Mouse (Mus musculus): ENCODE measurements around the gene Klk8. TPM values are rescaled to one million over a fixed set of nuclear protein-coding genes. Genes with fewer than 3 reads are reported as not detected.

The Klk8 gene
- polyA plus RNA-seq, 1 experiment: 13.5 TPM

DNA sequence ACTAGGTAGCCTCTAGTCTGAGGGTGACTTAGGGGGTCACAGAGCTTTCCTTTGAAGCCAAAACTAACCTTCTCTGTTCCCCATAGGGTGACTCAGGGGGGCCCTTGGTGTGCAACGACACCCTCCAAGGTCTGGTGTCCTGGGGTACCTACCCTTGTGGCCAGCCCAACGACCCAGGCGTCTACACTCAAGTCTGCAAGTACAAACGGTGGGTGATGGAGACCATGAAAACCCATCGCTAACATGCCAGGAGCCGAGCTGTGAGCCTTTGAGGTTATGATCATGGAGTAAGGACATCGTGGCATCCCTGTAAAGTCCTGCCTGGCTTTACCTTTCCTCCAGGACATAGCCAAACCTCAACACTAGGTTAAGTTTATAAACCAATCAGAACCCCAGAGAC, 17.8 kb downstream of the Klk8 start:
- no peak for DNase-seq (ENCODE audit: low read depth in 1 of 2, low spot score in 2 of 2)

DNA sequence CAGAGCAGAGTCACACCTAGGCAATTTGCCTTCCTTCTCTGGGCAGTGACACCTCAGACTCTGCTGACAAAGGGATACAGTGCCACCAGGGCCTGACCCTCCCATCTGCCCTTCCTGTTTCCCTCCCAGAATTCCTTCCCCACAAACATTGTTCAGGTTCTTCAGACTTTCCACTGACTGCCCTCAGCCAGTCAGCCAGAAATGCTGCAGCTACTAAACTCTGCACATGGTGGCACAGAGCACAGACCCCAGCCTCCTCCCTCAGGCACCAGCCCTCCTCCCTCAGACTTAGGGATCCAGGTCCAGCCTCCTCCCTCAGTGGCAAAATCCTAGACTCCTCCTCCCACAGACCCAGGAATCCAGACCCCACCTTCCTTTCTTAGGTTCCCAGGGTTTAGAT, 19.4 kb downstream of the Klk8 start:
- TF ChIP-seq CTCF (IDR thresholded peaks at IDR 0.05; ENCODE audit: extremely low read depth, insufficient read depth, insufficient read length, insufficient replicate concordance): no peak
- no peak for TF ChIP-seq POLR2A (IDR thresholded peaks at IDR 0.05; ENCODE audit: low read depth, low read length)
- H3K36me3 ChIP-seq (ENCODE audit: control insufficient read depth, insufficient read depth, low read length): no peaks in the 10 kb centered on the region
- H3K4me3 ChIP-seq (ENCODE audit: extremely low read depth, insufficient read depth, insufficient read length): no peak overlapping the region
- no peaks in the 10 kb centered on the region for H3K4me1 ChIP-seq (ENCODE audit: control insufficient read depth, insufficient read depth, insufficient read length)
- no peak overlapping the region for H3K27ac ChIP-seq (ENCODE audit: insufficient read depth, low read length)
- no peaks in the 10 kb centered on the region for H3K27me3 ChIP-seq (ENCODE audit: control insufficient read depth, insufficient read depth, low read length)
- DNase-seq (ENCODE audit: low read depth in 1 of 2, low spot score in 2 of 2): no peak

More for the DNA sequence above, 17.8 kb downstream of the Klk8 start:
- no peaks in the 10 kb centered on the region for H3K27me3 ChIP-seq (ENCODE audit: control insufficient read depth, insufficient read depth, low read length)
- no peak for TF ChIP-seq CTCF (IDR thresholded peaks at IDR 0.05; ENCODE audit: extremely low read depth, insufficient read depth, insufficient read length, insufficient replicate concordance)
- TF ChIP-seq POLR2A (IDR thresholded peaks at IDR 0.05; ENCODE audit: low read depth, low read length): no peak
- no peak overlapping the region for H3K4me3 ChIP-seq (ENCODE audit: extremely low read depth, insufficient read depth, insufficient read length)
- WGBS: 86% methylated on average over 7 of the region's 7 CpGs
- no peaks in the 10 kb centered on the region for H3K4me1 ChIP-seq (ENCODE audit: control insufficient read depth, insufficient read depth, insufficient read length)
- H3K36me3 ChIP-seq (ENCODE audit: control insufficient read depth, insufficient read depth, low read length): no peaks in the 10 kb centered on the region
- no peak overlapping the region for H3K27ac ChIP-seq (ENCODE audit: insufficient read depth, low read length)

DNA sequence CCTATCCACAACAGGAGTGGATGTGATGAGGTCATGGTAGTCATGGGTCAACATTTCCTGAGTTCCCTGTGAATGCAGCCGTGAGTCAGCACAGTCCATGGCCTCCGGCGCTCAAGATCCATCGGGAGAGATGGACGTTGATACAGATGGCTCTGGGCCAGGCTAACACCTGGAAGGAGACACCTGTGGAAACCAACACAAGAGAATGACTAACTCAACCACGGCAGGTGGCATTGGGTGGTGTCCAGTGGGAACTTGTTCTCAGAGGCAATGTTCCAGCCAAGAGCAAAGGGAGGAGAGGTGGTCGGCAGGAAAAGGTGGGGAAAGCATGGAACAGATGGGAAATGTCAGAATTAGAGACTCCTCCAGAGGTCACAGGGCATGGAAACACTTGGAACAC, 24.2 kb downstream of the Klk8 start:
- no peaks in the 10 kb centered on the region for H3K27me3 ChIP-seq (ENCODE audit: control insufficient read depth, insufficient read depth, low read length)
- no peaks in the 10 kb centered on the region for H3K36me3 ChIP-seq (ENCODE audit: control insufficient read depth, insufficient read depth, low read length)
- H3K4me1 ChIP-seq (ENCODE audit: control insufficient read depth, insufficient read depth, insufficient read length): no peaks in the 10 kb centered on the region
- H3K27ac ChIP-seq (ENCODE audit: insufficient read depth, low read length): no peak overlapping the region
- no peak for DNase-seq (ENCODE audit: low read depth in 1 of 2, low spot score in 2 of 2)
- WGBS: 90% methylated on average over 7 of the region's 7 CpGs
- TF ChIP-seq CTCF (IDR thresholded peaks at IDR 0.05; ENCODE audit: extremely low read depth, insufficient read depth, insufficient read length, insufficient replicate concordance) (no peak), POLR2A (IDR thresholded peaks at IDR 0.05; ENCODE audit: low read depth, low read length) (no peak)
- no peak overlapping the region for H3K4me3 ChIP-seq (ENCODE audit: extremely low read depth, insufficient read depth, insufficient read length)

DNA sequence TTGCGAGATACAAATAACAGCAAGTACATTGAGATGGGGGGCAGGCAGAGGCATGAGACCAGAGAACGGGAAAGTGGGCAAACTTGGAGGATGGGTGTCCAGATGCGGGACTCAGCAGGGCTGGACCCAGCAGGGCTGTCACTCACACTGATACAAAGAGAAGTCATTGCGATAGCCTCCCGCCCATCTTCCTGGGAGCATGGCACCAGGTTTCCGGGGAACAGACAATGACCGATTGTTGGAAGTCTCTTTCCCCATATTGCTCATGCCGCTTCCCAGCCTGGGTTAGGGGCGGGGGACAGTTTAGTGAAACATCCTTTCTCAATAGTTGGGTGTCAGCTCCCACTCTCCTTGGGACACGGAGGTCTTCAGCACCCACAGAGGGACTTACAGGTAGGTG, 26.8 kb downstream of the Klk8 start, which contains the start of gene Klk6:
Gene Klk6, plus strand, starts transcription at position 301 of the 400 bp plus-strand sequence.
- no peak for TF ChIP-seq POLR2A (IDR thresholded peaks at IDR 0.05; ENCODE audit: low read depth, low read length)
- no peak for TF ChIP-seq CTCF (IDR thresholded peaks at IDR 0.05; ENCODE audit: extremely low read depth, insufficient read depth, insufficient read length, insufficient replicate concordance)
- no peaks in the 10 kb centered on the region for H3K4me1 ChIP-seq (ENCODE audit: control insufficient read depth, insufficient read depth, insufficient read length)
- H3K27me3 ChIP-seq (ENCODE audit: control insufficient read depth, insufficient read depth, low read length): no peaks in the 10 kb centered on the region
- no peak within 1 kb of the TSS for H3K4me3 ChIP-seq (ENCODE audit: extremely low read depth, insufficient read depth, insufficient read length)
- no peak for DNase-seq (ENCODE audit: low read depth in 1 of 2, low spot score in 2 of 2)
- no peak within 1 kb of the TSS for H3K27ac ChIP-seq (ENCODE audit: insufficient read depth, low read length)
- WGBS: 84% methylated on average over 10 of the region's 10 CpGs
- H3K36me3 ChIP-seq (ENCODE audit: control insufficient read depth, insufficient read depth, low read length): no peaks in the 10 kb centered on the region

DNA sequence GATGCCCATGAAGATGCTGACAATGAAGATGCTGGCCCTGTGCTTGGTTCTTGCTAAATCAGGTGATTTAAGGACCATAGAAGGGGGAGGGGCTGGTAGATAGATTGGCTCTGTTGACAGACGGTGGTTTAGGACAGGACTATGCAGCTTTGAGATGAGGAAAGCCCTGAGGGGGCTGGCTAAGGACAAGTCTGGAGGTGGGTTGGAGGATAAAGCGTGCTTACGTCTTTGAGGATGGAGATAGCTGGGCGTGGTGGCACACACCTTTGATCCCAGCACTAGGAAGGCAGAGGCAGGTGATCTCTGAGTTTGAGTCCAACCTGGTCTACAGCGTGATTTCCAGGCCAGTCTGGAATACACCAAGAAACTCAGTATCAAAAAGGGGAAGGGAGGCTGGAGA, 28.7 kb downstream of the Klk8 start:
- H3K27me3 ChIP-seq (ENCODE audit: control insufficient read depth, insufficient read depth, low read length): no peaks in the 10 kb centered on the region
- 81% methylated on average over 5 of the region's 5 CpGs for WGBS
- DNase-seq (ENCODE audit: low read depth in 1 of 2, low spot score in 2 of 2): no peak
- H3K36me3 ChIP-seq (ENCODE audit: control insufficient read depth, insufficient read depth, low read length): no peaks in the 10 kb centered on the region
- no peak overlapping the region for H3K27ac ChIP-seq (ENCODE audit: insufficient read depth, low read length)
- H3K4me3 ChIP-seq (ENCODE audit: extremely low read depth, insufficient read depth, insufficient read length): no peak overlapping the region
- TF ChIP-seq CTCF (IDR thresholded peaks at IDR 0.05; ENCODE audit: extremely low read depth, insufficient read depth, insufficient read length, insufficient replicate concordance): no peak
- TF ChIP-seq POLR2A (IDR thresholded peaks at IDR 0.05; ENCODE audit: low read depth, low read length): no peak
- no peaks in the 10 kb centered on the region for H3K4me1 ChIP-seq (ENCODE audit: control insufficient read depth, insufficient read depth, insufficient read length)

DNA sequence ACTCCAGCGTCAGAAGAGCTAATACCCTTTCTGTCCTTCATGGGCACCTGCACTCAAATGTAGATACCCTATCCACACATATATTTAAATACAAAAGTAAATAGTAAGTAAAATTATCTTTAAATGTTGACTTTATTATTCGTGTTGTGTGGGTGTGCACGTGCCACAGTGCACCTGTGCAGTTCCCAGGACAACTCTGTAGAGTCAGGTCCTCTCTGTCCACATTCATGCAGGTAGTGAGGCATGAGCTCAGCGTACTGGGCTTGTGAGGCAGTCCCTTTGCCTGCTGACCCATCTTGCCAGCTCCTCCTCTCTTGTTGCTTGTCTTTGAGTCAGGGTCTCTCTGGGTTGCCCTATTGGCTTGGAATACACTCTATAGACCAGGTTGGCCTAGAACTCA, 30.3 kb downstream of the Klk8 start:
- WGBS: 80% methylated on average over 4 of the region's 4 CpGs
- H3K36me3 ChIP-seq (ENCODE audit: control insufficient read depth, insufficient read depth, low read length): no peaks in the 10 kb centered on the region
- H3K27ac ChIP-seq (ENCODE audit: insufficient read depth, low read length): no peak overlapping the region
- H3K27me3 ChIP-seq (ENCODE audit: control insufficient read depth, insufficient read depth, low read length): no peaks in the 10 kb centered on the region
- no peak for DNase-seq (ENCODE audit: low read depth in 1 of 2, low spot score in 2 of 2)
- no peak overlapping the region for H3K4me3 ChIP-seq (ENCODE audit: extremely low read depth, insufficient read depth, insufficient read length)
- H3K4me1 ChIP-seq (ENCODE audit: control insufficient read depth, insufficient read depth, insufficient read length): no peaks in the 10 kb centered on the region
- TF ChIP-seq POLR2A (IDR thresholded peaks at IDR 0.05; ENCODE audit: low read depth, low read length) (no peak), CTCF (IDR thresholded peaks at IDR 0.05; ENCODE audit: extremely low read depth, insufficient read depth, insufficient read length, insufficient replicate concordance) (no peak)

DNA sequence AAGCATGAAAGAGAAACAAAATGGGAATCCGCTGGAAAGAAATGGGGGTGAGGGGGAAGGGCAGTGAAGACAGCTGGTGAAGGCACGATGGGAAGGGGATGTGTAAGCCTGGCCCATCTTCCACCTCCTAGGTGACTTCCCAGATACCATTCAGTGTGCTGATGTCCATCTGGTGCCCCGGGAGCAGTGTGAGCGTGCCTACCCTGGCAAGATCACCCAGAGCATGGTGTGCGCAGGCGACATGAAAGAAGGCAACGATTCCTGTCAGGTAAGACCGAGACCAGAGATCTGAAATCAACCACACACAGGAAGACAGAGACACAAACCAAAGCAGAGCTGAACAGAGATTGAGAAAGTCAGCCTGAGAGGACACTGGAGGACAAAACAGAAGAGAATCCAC, 31.6 kb downstream of the Klk8 start:
- WGBS: 91% methylated on average over 8 of the region's 8 CpGs
- Histone ChIP-seq H3K4me3 (ENCODE audit: extremely low read depth, insufficient read depth, insufficient read length) (no peak overlapping the region), H3K27ac (ENCODE audit: insufficient read depth, low read length) (no peak overlapping the region), H3K4me1 (ENCODE audit: control insufficient read depth, insufficient read depth, insufficient read length) (no peaks in the 10 kb centered on the region), H3K36me3 (ENCODE audit: control insufficient read depth, insufficient read depth, low read length) (no peaks in the 10 kb centered on the region), H3K27me3 (ENCODE audit: control insufficient read depth, insufficient read depth, low read length) (no peaks in the 10 kb centered on the region)
- no peak for DNase-seq (ENCODE audit: low read depth in 1 of 2, low spot score in 2 of 2)
- TF ChIP-seq CTCF (IDR thresholded peaks at IDR 0.05; ENCODE audit: extremely low read depth, insufficient read depth, insufficient read length, insufficient replicate concordance) (no peak), POLR2A (IDR thresholded peaks at IDR 0.05; ENCODE audit: low read depth, low read length) (no peak)
